Mouse (Mus musculus): Measurements from ENCODE around the gene Msi1. TPM values are rescaled to one million over a fixed set of nuclear protein-coding genes. Genes with fewer than 3 reads are reported as not detected.

Msi1 gene
- polyA plus RNA-seq, 1 experiment from 2014 or later, result 4.1 TPM

DNA sequence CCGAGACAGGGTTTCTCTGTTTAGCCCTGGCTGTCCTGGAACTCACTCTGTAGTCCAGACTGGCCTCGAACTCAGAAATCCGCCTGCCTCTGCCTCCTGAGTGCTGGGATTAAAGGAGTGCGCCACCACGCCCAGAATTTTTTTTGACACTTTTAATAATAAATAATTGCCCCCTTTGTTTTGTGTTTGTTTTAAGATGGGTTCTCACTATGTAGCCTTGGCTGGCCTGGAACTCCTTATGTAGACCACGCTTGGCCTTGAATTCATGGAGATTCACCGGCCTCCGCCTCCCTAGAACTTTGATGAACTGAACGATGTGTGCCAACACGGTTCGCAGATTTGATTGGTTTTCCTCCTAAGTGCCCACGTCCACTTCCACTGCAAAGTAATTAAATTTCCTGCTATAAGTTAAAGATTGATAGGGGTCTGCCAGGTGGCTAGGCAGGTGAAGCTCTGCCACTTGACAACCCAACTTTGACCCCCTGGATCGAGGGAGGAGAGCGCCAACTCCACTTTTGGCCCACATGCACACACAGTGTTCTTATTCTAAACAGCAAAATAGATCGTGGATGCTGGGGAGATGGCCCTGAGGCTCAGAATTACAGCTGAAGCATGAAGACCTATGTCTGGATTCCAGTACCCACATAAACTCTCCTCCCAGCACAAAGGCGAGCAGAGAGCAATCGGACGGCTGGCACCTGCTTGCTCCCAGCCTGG, 56.2 kb downstream of the Msi1 start:
- peaks cover 13% of the 10 kb centered on the region for H3K27me3 ChIP-seq (replicated peaks)
- peaks cover 26% of the 10 kb centered on the region for H3K4me1 ChIP-seq
- no peak overlapping the region for H3K9ac ChIP-seq
- H3K4me2 ChIP-seq, result no peak overlapping the region
- H3K36me3 ChIP-seq, result peaks cover 11% of the 10 kb centered on the region; the same call in 1 of the 2 replicates
- H3K4me3 ChIP-seq, result no peak overlapping the region
- H3K9me3 ChIP-seq, result no peaks in the 10 kb centered on the region
- 85% methylated on average over 18 of the region's 18 CpGs for WGBS
- H3K27ac ChIP-seq (replicated peaks), result no peak overlapping the region
- ATAC-seq (ENCODE audit: extremely low read depth, insufficient number of reproducible peaks, low FRiP score, low TSS enrichment), result no peak

DNA sequence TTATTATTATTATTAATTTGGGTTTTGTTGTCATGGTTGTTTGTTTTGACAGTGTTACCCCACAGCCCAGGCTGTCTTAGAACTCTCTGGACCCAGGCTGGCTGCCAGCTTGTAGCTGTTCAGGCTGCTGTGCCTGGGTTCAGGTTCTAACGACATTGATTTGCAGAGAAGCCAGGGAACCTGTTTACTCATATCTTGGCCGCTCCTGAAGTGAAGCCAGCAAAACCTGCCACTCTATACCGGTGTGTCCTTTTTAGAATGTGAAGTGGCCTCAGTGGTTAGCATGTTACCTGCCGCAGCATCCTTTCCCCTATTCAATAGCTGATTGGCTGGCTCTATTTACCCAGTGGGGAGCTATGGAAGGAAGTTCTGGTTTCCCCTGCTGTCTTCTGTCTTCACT, 57.3 kb downstream of the Msi1 start:
- H3K9me3 ChIP-seq, result no peaks in the 10 kb centered on the region
- H3K9ac ChIP-seq, result no peak overlapping the region
- WGBS, result 48% methylated on average over 4 of the region's 4 CpGs
- H3K27ac ChIP-seq (replicated peaks), result no peak overlapping the region
- H3K36me3 ChIP-seq, result peaks cover 7% of the 10 kb centered on the region; the same call in 1 of the 2 replicates
- no peak overlapping the region for H3K4me3 ChIP-seq
- ATAC-seq (ENCODE audit: extremely low read depth, insufficient number of reproducible peaks, low FRiP score, low TSS enrichment), result no peak
- no peak overlapping the region for H3K4me2 ChIP-seq
- H3K27me3 ChIP-seq (replicated peaks), result peaks cover 6% of the 10 kb centered on the region; the same call in 1 of the 2 replicates
- peaks cover 36% of the 10 kb centered on the region for H3K4me1 ChIP-seq

DNA sequence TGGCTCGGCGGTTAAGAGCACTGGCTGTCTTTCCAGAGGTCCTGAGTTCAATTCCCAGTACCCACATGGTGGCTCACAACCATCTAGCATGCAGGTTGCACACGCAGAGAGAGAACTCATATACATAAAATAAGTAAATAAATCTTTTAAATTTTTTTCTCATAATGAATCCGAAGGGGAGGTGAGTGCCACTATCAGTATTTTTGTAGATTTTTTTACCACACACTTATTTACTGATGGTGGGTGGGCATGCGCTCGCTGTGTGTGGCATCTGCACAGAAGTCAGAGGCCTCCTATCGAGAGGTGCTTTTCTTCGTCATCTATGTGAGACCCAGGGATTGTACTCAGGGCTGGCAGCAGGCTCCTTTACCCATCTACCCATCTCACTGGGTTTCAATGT, 58.0 kb downstream of the Msi1 start:
- WGBS, result 80% methylated on average over 8 of the region's 8 CpGs
- Histone ChIP-seq H3K4me3 (no peak overlapping the region), H3K36me3 (peaks cover 4% of the 10 kb centered on the region; the same call in 1 of the 2 replicates), H3K27me3 (replicated peaks) (peaks cover 1% of the 10 kb centered on the region; the same call in 1 of the 2 replicates), H3K27ac (replicated peaks) (no peak overlapping the region), H3K9ac (no peak overlapping the region), H3K4me2 (no peak overlapping the region), H3K9me3 (no peaks in the 10 kb centered on the region), H3K4me1 (peaks cover 42% of the 10 kb centered on the region)
- ATAC-seq (ENCODE audit: extremely low read depth, insufficient number of reproducible peaks, low FRiP score, low TSS enrichment), result no peak

DNA sequence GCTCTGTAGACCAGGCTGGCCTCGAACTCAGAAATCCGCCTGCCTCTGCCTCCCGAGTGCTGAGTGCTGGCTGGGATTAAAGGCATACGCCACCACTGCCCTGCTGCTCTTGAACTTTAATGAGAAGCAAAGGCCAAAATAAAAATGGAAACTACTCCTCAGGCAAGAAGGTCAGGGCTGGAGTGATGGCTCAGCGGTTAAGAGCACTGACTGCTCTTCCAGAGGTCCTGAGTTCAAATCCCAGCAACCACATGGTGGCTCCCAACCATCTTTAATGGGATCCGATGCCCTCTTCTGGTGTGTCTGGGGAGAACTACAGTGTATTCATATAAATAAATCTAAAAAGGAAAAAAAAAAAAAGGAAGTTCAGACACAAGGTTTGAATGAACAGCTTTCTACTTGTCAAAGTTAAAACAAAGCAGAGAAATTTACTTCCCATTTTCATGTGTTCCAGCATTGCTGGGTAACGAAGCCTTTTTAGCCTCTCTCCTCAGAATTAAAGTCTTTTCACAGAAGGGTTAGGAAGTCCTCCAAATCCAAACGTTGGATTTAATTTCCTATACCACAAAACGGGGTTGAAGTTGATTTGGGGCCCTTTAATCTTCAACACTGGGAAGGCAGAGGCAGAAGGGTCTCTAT, 58.7 kb downstream of the Msi1 start:
- H3K4me3 ChIP-seq, result no peak overlapping the region
- no peaks in the 10 kb centered on the region for H3K9me3 ChIP-seq
- H3K4me2 ChIP-seq, result peak overlapping the region; percentile 75
- no peak overlapping the region for H3K9ac ChIP-seq
- 73% methylated on average over 9 of the region's 9 CpGs for WGBS
- H3K27me3 ChIP-seq (replicated peaks), result no peaks in the 10 kb centered on the region
- H3K4me1 ChIP-seq, result peaks cover 35% of the 10 kb centered on the region
- no peaks in the 10 kb centered on the region for H3K36me3 ChIP-seq
- no peak overlapping the region; the same call in 1 of the 2 replicates for H3K27ac ChIP-seq (replicated peaks)
- no peak for ATAC-seq (ENCODE audit: extremely low read depth, insufficient number of reproducible peaks, low FRiP score, low TSS enrichment)

DNA sequence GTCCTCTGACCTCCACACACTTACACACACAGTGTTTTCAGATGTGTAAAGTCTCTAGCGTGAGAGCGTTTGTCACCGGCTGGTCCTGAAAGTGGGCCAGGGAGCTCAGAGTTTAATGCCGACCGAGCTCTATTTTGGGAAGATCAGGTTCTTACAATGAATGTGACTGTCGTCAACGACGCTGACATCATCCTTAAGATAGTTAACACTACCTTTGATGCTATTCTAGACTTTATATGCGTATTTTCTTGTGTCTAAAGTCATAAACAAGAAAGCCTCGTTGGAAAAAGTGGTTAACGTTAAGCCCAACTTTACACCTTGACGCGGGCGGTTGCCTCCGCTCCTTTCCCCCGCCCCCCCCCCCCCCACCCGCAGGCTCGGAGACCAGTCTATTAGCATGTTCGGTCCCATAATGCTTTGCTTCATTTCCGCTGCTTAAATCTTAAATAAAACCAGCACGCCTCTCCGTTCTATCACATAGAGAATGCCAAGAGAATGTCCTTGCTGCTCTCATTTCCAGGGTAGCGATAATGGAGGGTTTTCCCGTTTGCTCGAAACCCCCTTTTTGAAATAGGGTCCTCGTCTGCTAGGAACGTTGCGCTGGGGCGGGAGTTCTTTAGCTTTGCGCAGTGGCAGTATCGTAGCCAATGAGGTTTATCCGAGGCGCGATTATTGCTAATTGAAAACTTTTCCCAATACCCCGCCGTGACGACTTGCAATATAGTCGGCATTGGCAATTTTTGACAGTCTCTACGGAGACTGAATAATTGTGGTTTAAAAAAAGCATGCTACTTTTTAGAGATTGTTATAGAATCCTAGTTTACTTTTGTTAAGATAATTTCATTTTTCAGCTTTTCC, 59.7 kb downstream of the Msi1 start:
- Histone ChIP-seq H3K36me3 (no peaks in the 10 kb centered on the region), H3K9ac (peak overlapping the region; percentile 95), H3K4me1 (peaks cover 40% of the 10 kb centered on the region), H3K9me3 (no peaks in the 10 kb centered on the region), H3K4me2 (peak overlapping the region; percentile 75), H3K27me3 (replicated peaks) (no peaks in the 10 kb centered on the region), H3K4me3 (peak overlapping the region; percentile 48), H3K27ac (replicated peaks) (peak overlapping the region; percentile 100)
- ATAC-seq (ENCODE audit: extremely low read depth, insufficient number of reproducible peaks, low FRiP score, low TSS enrichment), result peak; percentile 43; the same call in 1 of the 2 replicates
- under 1% methylated on average over 39 of the region's 39 CpGs for WGBS

DNA sequence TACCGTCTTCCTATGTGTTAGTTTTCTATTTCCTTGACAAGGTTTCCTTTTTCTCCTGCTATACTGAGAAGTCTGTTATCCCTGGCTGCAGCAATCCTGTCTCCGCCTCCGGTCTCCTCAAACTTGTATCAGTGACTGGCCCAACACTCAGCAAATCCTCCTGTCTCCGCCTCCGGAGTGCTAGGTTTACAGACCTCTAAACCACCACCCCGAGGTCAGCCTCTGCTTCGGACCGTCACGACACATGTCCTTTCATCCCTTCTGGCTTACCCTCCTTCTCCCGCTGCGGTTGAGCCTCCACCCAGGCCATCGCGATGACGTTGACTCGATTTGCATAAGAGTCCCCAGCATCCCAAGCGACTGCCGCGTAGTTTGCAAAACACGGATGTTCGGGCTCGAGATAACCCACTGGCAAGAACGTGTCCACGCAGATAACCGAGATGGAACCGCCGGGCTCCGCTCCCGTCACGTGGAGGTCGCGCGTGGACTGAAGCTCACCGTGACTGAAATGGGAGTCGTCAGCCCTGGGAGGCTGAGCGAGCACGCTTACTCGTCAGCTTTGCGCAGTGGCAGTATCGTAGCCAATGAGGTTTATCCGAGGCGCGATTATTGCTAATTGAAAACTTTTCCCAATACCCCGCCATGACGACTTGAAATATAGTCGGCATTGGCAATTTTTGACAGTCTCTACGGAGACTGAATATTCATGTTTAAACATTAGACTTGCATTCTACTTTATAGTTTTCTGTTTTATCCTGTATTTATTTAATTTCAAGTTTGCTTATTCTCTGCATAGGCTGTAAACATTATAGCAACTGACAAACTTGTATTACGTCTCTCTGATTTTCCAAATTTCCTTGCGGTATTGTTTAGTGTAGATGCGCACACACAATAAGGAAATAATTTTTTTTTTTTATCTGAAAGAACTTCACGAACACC, 60.6 kb downstream of the Msi1 start:
- ATAC-seq (ENCODE audit: extremely low read depth, insufficient number of reproducible peaks, low FRiP score, low TSS enrichment), result peak; percentile 78
- under 1% methylated on average over 50 of the region's 50 CpGs for WGBS
- Histone ChIP-seq H3K9me3 (no peaks in the 10 kb centered on the region), H3K4me1 (peaks cover 42% of the 10 kb centered on the region), H3K4me2 (peak overlapping the region; percentile 75), H3K4me3 (peak overlapping the region; percentile 48), H3K9ac (peak overlapping the region; percentile 95), H3K27me3 (replicated peaks) (no peaks in the 10 kb centered on the region), H3K27ac (replicated peaks) (peak overlapping the region; percentile 100), H3K36me3 (no peaks in the 10 kb centered on the region)

DNA sequence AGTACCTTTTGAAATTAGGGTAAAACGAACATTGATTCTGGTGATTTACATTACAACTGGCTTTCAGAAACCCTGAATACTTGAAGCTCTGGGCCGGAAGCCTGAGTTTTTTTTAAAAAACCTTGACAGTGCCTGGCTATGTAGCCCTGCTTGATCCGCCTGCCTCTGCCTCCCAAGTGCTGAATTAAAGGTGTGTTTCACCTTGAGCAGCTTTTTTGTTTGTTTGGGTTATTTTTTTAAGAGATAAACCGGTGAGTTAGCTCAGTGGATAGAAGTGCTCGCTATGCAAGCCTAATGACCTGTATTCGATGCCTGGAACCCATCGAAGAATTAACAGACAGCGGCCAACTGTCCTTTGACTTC, 61.2 kb downstream of the Msi1 start:
- H3K36me3 ChIP-seq, result no peaks in the 10 kb centered on the region
- H3K4me3 ChIP-seq, result peak overlapping the region; percentile 48; the same call in 1 of the 2 replicates
- H3K9me3 ChIP-seq, result no peaks in the 10 kb centered on the region
- no peaks in the 10 kb centered on the region for H3K27me3 ChIP-seq (replicated peaks)
- H3K4me1 ChIP-seq, result peaks cover 41% of the 10 kb centered on the region
- ATAC-seq (ENCODE audit: extremely low read depth, insufficient number of reproducible peaks, low FRiP score, low TSS enrichment), result no peak
- H3K9ac ChIP-seq, result 0 out of 2 replicates have a peak overlapping the region, but pooled peaks have one; percentile 95
- WGBS, result 8% methylated on average over 8 of the region's 8 CpGs
- peak overlapping the region; percentile 75 for H3K4me2 ChIP-seq
- H3K27ac ChIP-seq (replicated peaks), result peak overlapping the region; percentile 100

DNA sequence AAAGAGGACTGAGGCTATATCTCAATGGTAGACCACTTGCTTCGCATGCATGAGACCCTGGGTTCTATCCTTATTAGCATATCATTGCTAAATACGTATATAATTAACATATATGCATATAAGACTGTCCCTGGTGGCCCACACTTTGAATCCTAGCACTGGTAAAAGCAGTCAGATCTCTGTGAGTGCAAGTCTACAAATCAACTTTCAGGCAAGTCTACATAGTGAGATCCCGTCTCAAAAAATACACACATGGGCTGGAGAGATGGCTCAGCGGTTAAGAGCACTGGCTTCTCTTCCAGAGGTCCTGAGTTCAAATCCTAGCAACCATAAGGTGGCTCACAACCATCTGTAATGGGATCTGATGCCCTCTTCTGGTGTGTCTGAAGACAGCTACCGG, 61.7 kb downstream of the Msi1 start:
- 31% methylated on average over 5 of the region's 5 CpGs for WGBS
- Histone ChIP-seq H3K9ac (peak overlapping the region; percentile 76; the same call in 1 of the 2 replicates), H3K4me3 (no peak overlapping the region), H3K4me1 (peaks cover 41% of the 10 kb centered on the region), H3K27me3 (replicated peaks) (no peaks in the 10 kb centered on the region), H3K4me2 (peak overlapping the region; percentile 75), H3K27ac (replicated peaks) (peak overlapping the region; percentile 100; the same call in 1 of the 2 replicates), H3K36me3 (no peaks in the 10 kb centered on the region), H3K9me3 (no peaks in the 10 kb centered on the region)
- ATAC-seq (ENCODE audit: extremely low read depth, insufficient number of reproducible peaks, low FRiP score, low TSS enrichment), result no peak

DNA sequence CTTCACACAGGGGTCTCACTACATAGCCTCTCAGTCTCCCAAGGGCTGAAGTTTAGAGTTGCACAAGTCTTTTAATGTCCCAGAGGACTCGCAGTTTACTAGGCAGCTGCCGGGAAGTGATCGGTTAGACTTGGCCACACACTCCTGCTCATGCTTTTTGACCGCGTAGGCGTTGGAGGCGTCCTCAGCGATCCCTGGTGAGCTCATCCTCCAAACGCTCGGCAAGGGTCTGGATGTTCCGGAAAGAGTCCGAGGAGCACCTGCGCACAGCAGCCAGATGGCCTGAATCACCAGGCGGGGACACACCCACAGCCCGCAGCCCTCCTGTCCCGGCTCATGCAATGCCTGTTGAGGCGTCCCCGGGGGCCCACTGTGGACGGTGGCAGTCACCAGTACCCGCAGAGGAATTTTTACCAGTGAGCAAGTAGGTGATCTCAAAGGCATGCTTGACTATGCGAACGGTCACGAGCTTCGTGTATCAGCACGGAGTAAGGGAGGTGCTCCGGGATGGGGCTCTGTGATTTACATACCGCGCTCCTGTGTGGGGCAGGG, 62.4 kb downstream of the Msi1 start:
- Histone ChIP-seq H3K9me3 (no peaks in the 10 kb centered on the region), H3K4me2 (peak overlapping the region; percentile 75), H3K4me3 (peak overlapping the region; percentile 40), H3K4me1 (peaks cover 41% of the 10 kb centered on the region), H3K27me3 (replicated peaks) (no peaks in the 10 kb centered on the region), H3K36me3 (no peaks in the 10 kb centered on the region), H3K9ac (peak overlapping the region; percentile 76), H3K27ac (replicated peaks) (peak overlapping the region; percentile 71)
- ATAC-seq (ENCODE audit: extremely low read depth, insufficient number of reproducible peaks, low FRiP score, low TSS enrichment), result no peak
- 2% methylated on average over 28 of the region's 28 CpGs for WGBS

DNA sequence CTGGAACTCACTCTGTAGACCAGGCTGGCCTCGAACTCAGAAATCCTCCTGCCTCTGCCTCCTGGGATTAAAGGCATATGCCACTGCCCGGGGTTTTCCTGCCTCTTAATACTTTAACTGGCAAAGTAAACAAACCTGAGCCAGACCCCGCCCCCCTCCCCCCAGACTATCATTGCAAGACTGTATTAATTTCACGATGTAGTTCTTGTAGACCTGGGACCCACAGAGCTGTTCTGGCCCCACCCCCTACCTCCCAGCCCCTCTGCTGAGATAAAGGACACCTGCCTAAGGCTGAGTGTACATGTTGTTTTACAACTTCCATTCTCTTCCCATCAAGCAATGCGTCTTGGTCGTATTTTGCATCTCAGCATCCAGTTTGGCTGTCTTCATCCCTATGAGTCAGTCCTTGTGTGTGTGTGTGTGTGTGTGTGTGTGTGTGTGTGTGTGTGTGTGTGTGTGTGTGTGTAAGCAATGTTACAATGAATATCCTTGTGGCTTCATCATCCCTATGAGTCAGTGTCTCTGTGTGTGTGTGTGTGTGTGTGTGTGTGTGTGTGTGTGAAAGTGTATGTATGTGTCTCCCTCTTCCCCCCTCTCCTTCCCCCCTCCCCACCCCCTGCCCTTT, 63.4 kb downstream of the Msi1 start:
- WGBS, result 70% methylated on average over 6 of the region's 6 CpGs
- H3K27me3 ChIP-seq (replicated peaks), result no peaks in the 10 kb centered on the region
- peak overlapping the region; percentile 84 for H3K27ac ChIP-seq (replicated peaks)
- no peak overlapping the region for H3K4me3 ChIP-seq
- H3K9ac ChIP-seq, result 0 out of 2 replicates have a peak overlapping the region, but pooled peaks have one; percentile 63
- H3K4me1 ChIP-seq, result peaks cover 41% of the 10 kb centered on the region
- ATAC-seq (ENCODE audit: extremely low read depth, insufficient number of reproducible peaks, low FRiP score, low TSS enrichment), result no peak
- no peak overlapping the region for H3K4me2 ChIP-seq
- H3K9me3 ChIP-seq, result no peaks in the 10 kb centered on the region
- no peaks in the 10 kb centered on the region for H3K36me3 ChIP-seq

Data from heart, embryonic 13.5 days (tissue).